In the genomic region with DNA sequence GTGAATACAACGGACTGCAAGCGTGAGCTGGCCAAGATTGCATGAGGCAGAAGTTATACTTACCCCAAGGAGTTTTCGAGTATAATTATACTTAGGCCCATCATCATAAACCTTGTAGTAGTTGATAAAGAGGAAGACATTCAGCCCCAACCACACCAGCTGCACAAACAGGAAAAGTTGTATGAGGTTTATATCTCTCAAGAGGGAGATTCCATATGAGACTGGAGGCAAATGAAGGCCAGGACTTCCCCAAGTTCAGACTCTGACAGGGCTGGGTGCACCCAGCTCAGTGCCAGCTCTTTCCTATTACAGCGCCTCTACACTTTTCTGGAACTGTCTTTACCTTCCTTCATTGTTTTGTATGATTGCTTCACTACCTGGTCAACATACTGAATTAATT, we compare ENCODE assay signal across 25 mouse cellular contexts. TPM values are rescaled to one million over a fixed set of nuclear protein-coding genes. Genes with fewer than 3 reads are reported as not detected.
DNase-seq lines count a peak whose midpoint lies in the region; ATAC-seq and TF ChIP-seq lines count a peak whose summit lies in the region.
"Had no signal": no experiment of that assay in that cellular context is flagged by ENCODE, and none has a peak within 500 bp of the region (broad histone marks: within the 10 kb centered on the region; RNA-seq: fewer than 3 reads in every experiment).

No protein-coding gene starts in this region.

- H3K4me2 ChIP-seq in hindbrain, embryonic 13.5 days = no peak overlapping the region
- H3K4me2 ChIP-seq: embryonic facial prominence, embryonic 15.5 days; heart, embryonic 13.5 days; hindbrain, embryonic 12.5 days had no signal

- H3K27me3 ChIP-seq in hindbrain, embryonic 13.5 days = no peaks in the 10 kb centered on the region
- H3K27me3 ChIP-seq: embryonic facial prominence, embryonic 15.5 days; heart, embryonic 13.5 days; hindbrain, embryonic 12.5 days had no signal

- H3K36me3 ChIP-seq in hindbrain, embryonic 13.5 days = no peaks in the 10 kb centered on the region
- H3K36me3 ChIP-seq: embryonic facial prominence, embryonic 15.5 days; forebrain, embryonic 10.5 days; heart, embryonic 13.5 days; hindbrain, embryonic 12.5 days had no signal

- ATAC-seq in CD4-positive, CD25-positive, alpha-beta regulatory T cell, adult 4 months = peak; percentile 15
- peak; percentile 9 for ATAC-seq in inflammation-experienced regulatory T-cells, adult 6 months
- ATAC-seq in neutrophil, adult 5-6 weeks (ENCODE audit: extremely low read depth, insufficient number of reproducible peaks, low FRiP score, poor library complexity, severe bottlenecking) = peak; percentile 51
- ATAC-seq in hindbrain, embryonic 13.5 days (ENCODE audit: low FRiP score) = no peak
- ATAC-seq: forebrain, embryonic 14.5 days; hindbrain, postnatal 0 days had no signal

- WGBS in hindbrain, embryonic 13.5 days = 90% methylated on average over 4 of the region's 4 CpGs

- no peak for TF ChIP-seq CTCF in bone marrow macrophage, adult 2 months (IDR thresholded peaks at IDR 0.05; ENCODE audit: low read depth, low read length)

- peak overlapping the region; percentile 75 for H3K27ac ChIP-seq in bone marrow macrophage, adult 2 months (ENCODE audit: insufficient read depth, low read depth, low read length)
- H3K27ac ChIP-seq in hindbrain, embryonic 13.5 days = no peak overlapping the region
- H3K27ac ChIP-seq: embryonic facial prominence, embryonic 15.5 days; forebrain, embryonic 10.5 days; gastrocnemius, adult 2 months; heart, embryonic 13.5 days; hindbrain, embryonic 12.5 days; hindbrain, postnatal 0 days had no signal

- no peak for DNase-seq in left cerebral cortex, adult 18-20 months (ENCODE audit: low spot score in 2 of 2)
- DNase-seq in ovary, postnatal 10 days (ENCODE audit: low spot score) = no peak
- no peak for DNase-seq in urinary bladder, postnatal 25 days (ENCODE audit: low spot score)
- DNase-seq: adrenal gland, adult 2 months; adrenal gland, postnatal 36 days; cerebellum, adult 11-12 months; cerebellum, postnatal 10 days; embryo, embryonic 11 days; gastrocnemius, adult 2 months; gastrocnemius, postnatal 25 days; heart, adult 11 months; heart, postnatal 36 days had no signal

- H3K4me1 ChIP-seq in bone marrow macrophage, adult 2 months (ENCODE audit: control insufficient read depth, insufficient read depth, low read length) = peaks cover 29% of the 10 kb centered on the region
- H3K4me1 ChIP-seq in hindbrain, embryonic 13.5 days (replicated peaks) = no peaks in the 10 kb centered on the region
- H3K4me1 ChIP-seq: embryonic facial prominence, embryonic 15.5 days; forebrain, embryonic 10.5 days; heart, embryonic 13.5 days; hindbrain, embryonic 12.5 days had no signal

- H3K9ac ChIP-seq in hindbrain, embryonic 13.5 days = no peak overlapping the region
- H3K9ac ChIP-seq: embryonic facial prominence, embryonic 15.5 days; heart, embryonic 13.5 days; hindbrain, embryonic 12.5 days had no signal

- peak overlapping the region; percentile 55 for H3K4me3 ChIP-seq in bone marrow macrophage, adult 2 months (ENCODE audit: insufficient read depth, low read length)
- H3K4me3 ChIP-seq in hindbrain, embryonic 13.5 days = no peak overlapping the region
- H3K4me3 ChIP-seq: embryonic facial prominence, embryonic 15.5 days; erythroblast, embryonic 14.5 days; forebrain, embryonic 10.5 days; gastrocnemius, adult 2 months; heart, embryonic 13.5 days; hindbrain, embryonic 12.5 days had no signal

- TF ChIP-seq POLR2A in bone marrow macrophage, adult 2 months (IDR thresholded peaks at IDR 0.05; ENCODE audit: borderline replicate concordance, low read depth, low read length) = no peak

- H3K9me3 ChIP-seq in hindbrain, embryonic 13.5 days = no peaks in the 10 kb centered on the region; the same call in 1 of the 2 replicates
- H3K9me3 ChIP-seq: embryonic facial prominence, embryonic 15.5 days; forebrain, embryonic 10.5 days; heart, embryonic 13.5 days; hindbrain, embryonic 12.5 days had no signal

RNA-seq across cellular contexts. Expression of gene Cybb, which starts 20.6 kb away (rescaled TPM):
- polyA plus RNA-seq in CD4-positive, CD25-positive, alpha-beta regulatory T cell, adult 4 months (2017; shearing (Covaris generic)) = 10 to 100 TPM; 40.8 to 48.7 TPM
- 784 and 847 TPM in 2 replicates for polyA plus RNA-seq in bone marrow macrophage, adult 2 months (2012; ENCODE audit: insufficient read depth, insufficient read length, missing spikeins)
- polyA plus RNA-seq in inflammation-experienced regulatory T-cells, adult 6 months (2017; shearing (Covaris generic)) = 10 to 100 TPM; 40.1 to 61.9 (median 61.8) TPM
- total RNA-seq in neutrophil, adult 5-6 weeks (2017) = 161 and 162 TPM in 2 replicates
- 1 to 10 TPM in 1 of 2 experiments, under 1 TPM in 1; 0.77 to 1.6 TPM for total RNA-seq in left cerebral cortex, adult 18-20 months (2021)
- 0.62 and 0.63 TPM in 2 replicates for polyA plus RNA-seq in hindbrain, embryonic 13.5 days (2015; fragmentation: Nextera tagmentation; extraction: Ambion mirVana)
- polyA plus RNA-seq: C2C12; erythroblast, embryonic 14.5 days had no signal

Comparison
In these comparisons a context has a peak if more than half of its experiments do, and no peak if none do; other contexts are left out.
1. RNA of gene Cybb, which starts 20.6 kb away (polyA plus RNA-seq): 784 to 847 TPM in bone marrow macrophage, adult 2 months, 40.1 to 61.9 TPM in inflammation-experienced regulatory T-cells, adult 6 months and 40.8 to 48.7 TPM in CD4-positive, CD25-positive, alpha-beta regulatory T cell, adult 4 months; 0.62 to 0.63 TPM in hindbrain, embryonic 13.5 days; every median in the first group is over 10 times any median in the second.